Mouse (Mus musculus): Measurements from ENCODE around the gene Apbb1. TPM values are rescaled to one million over a fixed set of nuclear protein-coding genes. Genes with fewer than 3 reads are reported as not detected.

Gene Apbb1
- 1 to 10 TPM; 3.8 to 4.2 TPM for total RNA-seq (2023)

GRCm38 (mm10) chr7:105581094-105581703 lies at the start of gene Apbb1:
Apbb1 (minus strand) TSS chr7:105581653.

DNA sequence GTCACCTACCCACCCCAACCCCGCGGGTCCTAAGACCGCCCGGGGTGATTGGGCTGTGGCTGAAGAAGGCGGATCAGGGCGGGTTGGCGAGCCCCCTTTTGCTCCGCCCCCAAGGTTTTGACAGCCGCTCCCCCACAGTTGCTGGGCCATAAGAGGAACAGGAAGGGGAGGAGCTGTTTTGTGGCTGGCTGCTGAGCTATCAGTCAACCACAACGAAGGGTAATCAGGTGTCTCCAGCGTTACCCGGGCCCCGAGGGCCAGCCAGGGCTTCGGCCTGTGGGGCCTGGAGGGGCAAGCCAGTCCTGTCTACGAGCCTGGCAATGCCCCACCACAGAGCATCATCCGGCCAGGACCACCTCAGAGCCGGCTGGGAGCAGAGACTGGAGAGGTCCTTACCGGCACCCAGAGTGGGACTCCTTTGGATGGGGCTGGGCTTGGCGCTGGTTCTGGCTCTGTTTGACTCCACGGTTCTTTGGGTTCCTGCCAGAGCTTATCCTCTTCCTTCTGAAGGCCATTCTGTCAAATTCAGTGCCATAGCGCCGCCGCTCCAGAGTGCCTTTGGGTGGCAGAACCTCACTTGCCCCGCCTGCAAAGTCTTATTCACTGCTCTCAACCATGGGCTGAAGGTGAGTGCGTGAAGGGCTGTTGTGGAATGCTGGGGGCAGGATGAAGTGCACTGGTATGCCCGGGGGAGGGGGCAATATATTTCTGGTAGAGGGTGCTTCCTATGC lies 27.1 kb downstream of the Apbb1 start, which contains the start of gene Smpd1:
Smpd1 (plus strand) TSS at position 149 of the 731 bp plus-strand sequence.

Other genes starting within 250 kb of the Apbb1 start
- not detected for gene Olfr690, start 247.5 kb downstream of the Apbb1 start, total RNA-seq (2023)
- not detected for gene Olfr691, start 239.4 kb downstream of the Apbb1 start, total RNA-seq (2023)
- not detected for gene Olfr692, start 213.4 kb downstream of the Apbb1 start, total RNA-seq (2023)
- not detected for gene Gm5901, start 206.6 kb downstream of the Apbb1 start, total RNA-seq (2023)
- 10 to 100 TPM; 47.0 to 56.8 TPM for gene Fam160a2, start 181.6 kb downstream of the Apbb1 start, total RNA-seq (2023)
- not detected for gene Cnga4, start 177.1 kb downstream of the Apbb1 start, total RNA-seq (2023)
- gene Cckbr, start 155.9 kb downstream of the Apbb1 start, total RNA-seq (2023), result not detected
- gene Cavin3, start 99.4 kb downstream of the Apbb1 start, total RNA-seq (2023), result not detected
- 10 to 100 TPM; 25.2 to 27.6 TPM for gene Smpd1, start 27.3 kb downstream of the Apbb1 start, total RNA-seq (2023)
- gene Hpx, start 18.5 kb upstream of the Apbb1 start, total RNA-seq (2023), result not detected
- 10 to 100 TPM; 29.9 to 30.2 TPM for gene Trim3, start 51.9 kb upstream of the Apbb1 start, total RNA-seq (2023)
- 10 to 100 TPM; 61.4 to 63.9 TPM for gene Timm10b, start 58.4 kb upstream of the Apbb1 start, total RNA-seq (2023)
- gene Arfip2, start 58.8 kb upstream of the Apbb1 start, total RNA-seq (2023), result 10 to 100 TPM; 40.8 to 49.4 TPM
- gene Gm45799, start 58.9 kb upstream of the Apbb1 start, total RNA-seq (2023), result 10 to 100 TPM; 17.5 to 19.2 TPM
- 10 to 100 TPM in 1 of 2 experiments, 1 to 10 TPM in 1; 9.6 to 10.1 TPM for gene Dnhd1, start 69.2 kb upstream of the Apbb1 start, total RNA-seq (2023)
- gene Ilk, start 154.9 kb upstream of the Apbb1 start, total RNA-seq (2023), result 10 to 100 TPM; 80.8 to 85.5 TPM
- 10 to 100 TPM; 32.1 to 32.4 TPM for gene Rrp8, start 155.7 kb upstream of the Apbb1 start, total RNA-seq (2023)
- gene Taf10, start 162.7 kb upstream of the Apbb1 start, total RNA-seq (2023), result 100 to 1,000 TPM; 186 to 188 TPM
- 10 to 100 TPM; 68.0 to 76.7 TPM for gene Tpp1, start 170.6 kb upstream of the Apbb1 start, total RNA-seq (2023)
- not detected for gene Dchs1, start 206.0 kb upstream of the Apbb1 start, total RNA-seq (2023)
- 10 to 100 TPM; 41.5 to 45.4 TPM for gene Mrpl17, start 229.4 kb upstream of the Apbb1 start, total RNA-seq (2023)